Mouse (Mus musculus): ENCODE measurements around the gene Snhg11. TPM values are rescaled to one million over a fixed set of nuclear protein-coding genes. Genes with fewer than 3 reads are reported as not detected.

The Snhg11 gene
- total RNA-seq (2022), result 10 to 100 TPM; 16.5 to 72.5 (median 44.2) TPM

- no peak for DNase-seq
Measured at GRCm38 (mm10) chr2:158375443-158376122, at the start of gene Snhg11. Gene Snhg11 (plus strand): TSS chr2:158375638.

DNA sequence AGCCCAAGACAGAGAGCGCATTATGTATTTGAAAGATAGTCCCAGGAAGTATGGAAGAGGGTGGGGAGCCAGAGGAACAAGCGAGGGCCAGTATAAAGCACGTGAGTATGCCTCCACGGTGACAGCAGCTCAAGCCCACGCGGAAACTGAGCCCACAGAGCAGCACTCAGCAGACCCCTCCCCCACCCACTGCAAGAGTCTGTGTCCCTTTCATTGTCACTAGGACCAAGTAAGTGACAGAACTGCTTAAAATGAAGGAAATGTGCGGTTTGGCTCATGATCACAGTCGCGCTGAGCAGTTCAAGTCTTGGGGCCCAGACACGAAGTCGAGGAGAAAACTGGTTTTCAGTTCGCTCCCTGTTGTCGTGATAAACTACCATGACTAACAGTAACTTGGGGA is 41.1 kb upstream of the Snhg11 start:
- DNase-seq, result no peak

GRCm38 (mm10) chr2:158337698-158338097 is 37.7 kb upstream of the Snhg11 start:
- DNase-seq, result no peak

- DNase-seq, result no peak
Measured at GRCm38 (mm10) chr2:158339948-158340564, 35.4 kb upstream of the Snhg11 start.

DNA sequence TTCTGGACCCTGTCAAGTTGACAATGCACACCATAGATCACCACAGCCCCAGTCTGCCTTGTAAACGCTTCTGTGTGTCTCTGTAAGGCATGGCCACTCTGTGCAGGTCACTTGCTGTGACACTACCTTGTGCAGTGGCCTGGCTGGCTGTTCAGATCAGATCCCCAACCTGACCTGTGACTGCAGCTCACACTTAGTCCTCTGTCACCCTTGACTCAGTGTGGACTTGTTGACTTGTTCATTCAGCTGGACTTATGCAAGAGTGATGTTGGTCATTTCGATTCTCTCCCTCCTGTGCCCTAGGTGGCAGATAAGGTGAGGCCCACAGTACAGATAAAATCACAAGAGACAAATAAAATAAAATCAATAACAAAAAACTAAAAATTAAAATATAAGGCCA is 34.1 kb upstream of the Snhg11 start:
- no peak for DNase-seq

GRCm38 (mm10) chr2:158343495-158343894 is 31.9 kb upstream of the Snhg11 start:
- DNase-seq, result no peak

DNA sequence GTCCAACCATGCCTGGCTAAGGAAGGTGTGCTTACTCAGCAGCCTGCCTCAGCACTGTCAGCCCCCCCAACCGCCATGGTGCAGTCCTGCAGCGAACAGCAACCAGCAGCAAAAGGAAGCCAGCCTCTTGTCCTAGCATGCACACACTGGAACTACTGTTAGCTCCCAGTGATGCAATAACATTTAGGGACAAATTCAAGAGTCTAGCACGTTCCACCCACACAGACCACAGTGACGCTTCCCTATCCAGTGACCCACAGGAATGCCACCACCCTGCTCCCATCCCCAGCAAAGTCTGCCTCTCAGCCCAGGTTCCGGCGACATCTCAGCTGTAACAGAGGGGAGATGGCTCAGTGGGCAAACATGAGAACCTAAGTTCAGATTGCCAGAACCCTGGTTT is 29.0 kb upstream of the Snhg11 start:
- no peak for DNase-seq

DNA sequence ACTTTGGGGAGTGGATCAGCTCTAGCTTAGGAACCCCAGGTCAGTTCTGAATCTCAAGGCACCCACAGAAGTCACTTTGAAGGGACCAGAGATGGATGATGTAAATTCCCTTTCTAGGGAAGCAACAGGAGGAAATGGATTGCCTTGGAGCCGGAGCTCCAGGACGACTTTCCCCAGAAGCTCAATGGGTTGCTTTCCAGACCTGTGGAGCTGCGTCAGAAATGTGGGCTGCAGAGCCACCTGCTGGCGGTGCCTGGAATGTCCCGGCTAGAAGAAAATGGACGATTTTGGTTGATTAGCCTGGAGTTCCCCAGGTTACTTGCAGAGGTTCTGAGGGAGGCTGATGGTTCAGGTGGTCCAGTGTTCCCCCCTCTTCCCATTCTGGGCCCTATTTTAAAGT is 27.6 kb upstream of the Snhg11 start:
- no peak for DNase-seq

- no peak for DNase-seq
Measured at GRCm38 (mm10) chr2:158352801-158353520, 22.5 kb upstream of the Snhg11 start.

- no peak for DNase-seq
Measured at GRCm38 (mm10) chr2:158354348-158355114, 20.9 kb upstream of the Snhg11 start.

- no peak for DNase-seq
Measured at GRCm38 (mm10) chr2:158355238-158355637, 20.2 kb upstream of the Snhg11 start.

GRCm38 (mm10) chr2:158356121-158356520 is 19.3 kb upstream of the Snhg11 start:
- DNase-seq, result no peak

DNA sequence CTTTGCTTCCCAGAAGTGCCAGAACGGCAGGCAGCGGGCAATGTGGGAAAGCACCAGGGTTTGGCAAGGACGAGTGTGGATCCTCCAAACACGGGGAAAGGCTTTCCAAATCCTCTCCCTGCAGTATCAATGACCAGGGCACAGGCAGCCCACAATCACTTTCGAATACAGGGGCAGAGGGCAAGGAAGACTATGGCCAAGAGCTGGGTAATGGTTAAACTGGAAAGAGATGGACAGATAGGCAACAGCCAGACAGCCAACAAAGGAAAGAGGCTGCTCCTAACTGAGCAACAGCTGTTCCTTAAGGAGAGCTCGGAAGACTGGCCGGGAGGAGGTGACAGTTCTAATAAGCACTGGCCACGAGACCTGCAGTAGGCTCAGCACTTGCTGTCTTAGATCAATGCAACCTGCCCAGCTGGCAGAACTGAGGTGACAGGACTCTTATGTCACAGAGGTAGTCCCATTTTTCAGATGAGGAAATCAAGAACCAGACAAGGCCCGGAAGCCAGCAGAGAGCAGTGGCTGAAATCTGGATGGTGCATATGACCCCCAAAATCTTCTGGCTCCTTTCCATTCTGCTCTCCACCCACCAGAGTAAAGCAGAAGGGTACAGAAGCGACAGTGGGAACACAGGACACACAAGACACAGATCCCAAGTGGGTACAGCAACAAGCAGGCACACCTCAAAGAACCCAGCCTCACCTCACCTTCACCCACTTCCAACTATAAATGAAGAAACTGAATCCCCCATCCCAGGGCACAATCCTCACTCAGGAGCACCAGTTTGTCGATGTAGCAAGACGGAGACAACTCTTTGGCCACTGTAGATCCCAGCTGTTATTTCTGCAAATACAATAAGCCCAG is 15.4 kb upstream of the Snhg11 start:
- DNase-seq, result no peak

DNA sequence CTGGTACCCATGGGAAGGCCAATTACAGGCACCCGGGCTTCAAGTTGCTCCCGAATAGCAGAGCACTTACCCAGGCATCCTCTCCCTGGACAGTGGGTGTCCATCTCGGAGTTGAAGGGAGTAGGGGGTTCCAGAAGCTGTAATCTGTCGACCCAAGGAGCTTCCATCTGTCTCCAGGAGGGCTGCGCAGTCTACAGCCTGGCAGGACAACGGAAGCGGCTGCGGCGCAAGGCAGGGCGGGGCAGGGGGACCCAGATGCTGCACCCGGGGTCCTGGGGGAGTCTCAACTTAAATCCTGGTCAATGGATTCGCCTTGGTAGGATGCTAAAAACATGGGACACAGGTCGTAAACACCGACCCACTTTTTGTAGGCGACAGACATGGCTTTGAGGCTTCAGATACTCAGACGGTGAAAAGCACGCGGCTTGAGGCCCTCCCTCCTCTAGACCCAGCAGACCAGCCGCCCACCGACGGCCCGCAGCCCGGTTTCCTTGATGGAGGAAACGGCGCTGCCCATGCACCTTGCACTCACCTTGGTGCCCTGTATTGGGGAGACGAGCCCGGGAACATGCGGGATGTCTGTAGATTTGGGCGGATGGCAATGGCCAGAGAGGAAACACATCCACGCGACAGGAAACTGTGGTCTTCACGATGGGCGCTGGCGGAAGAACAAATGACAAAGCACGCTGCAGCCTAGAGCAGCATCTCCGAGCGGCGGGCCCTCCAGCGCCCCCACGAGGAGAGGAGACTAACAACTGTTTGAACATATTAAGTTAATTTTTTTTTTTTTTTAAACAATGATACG is 14.4 kb upstream of the Snhg11 start:
- DNase-seq, result peak; percentile 77

GRCm38 (mm10) chr2:158361678-158362320 is 13.6 kb upstream of the Snhg11 start:
- no peak for DNase-seq

DNA sequence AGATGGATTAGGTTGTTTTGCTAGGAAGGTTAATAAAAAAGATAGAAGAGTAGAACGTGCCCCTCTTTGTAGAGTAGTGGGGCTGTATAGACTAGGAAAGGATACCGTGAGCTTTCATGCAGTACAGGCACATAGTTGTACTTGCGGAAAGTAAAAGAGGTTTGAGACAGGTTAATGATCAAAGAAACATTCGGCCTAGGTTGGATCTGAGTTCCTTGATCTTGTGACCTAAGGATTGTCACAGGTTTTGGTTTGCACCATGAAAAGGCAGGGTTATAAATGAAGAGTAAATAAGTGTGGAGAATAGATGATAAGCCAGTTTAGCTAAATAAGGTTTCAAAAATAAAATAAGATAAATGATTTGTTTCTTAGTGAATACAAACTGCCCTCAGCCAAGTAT is 11.3 kb upstream of the Snhg11 start:
- DNase-seq, result no peak

- no peak for DNase-seq
Measured at GRCm38 (mm10) chr2:158365099-158365850, 10.2 kb upstream of the Snhg11 start.

DNA sequence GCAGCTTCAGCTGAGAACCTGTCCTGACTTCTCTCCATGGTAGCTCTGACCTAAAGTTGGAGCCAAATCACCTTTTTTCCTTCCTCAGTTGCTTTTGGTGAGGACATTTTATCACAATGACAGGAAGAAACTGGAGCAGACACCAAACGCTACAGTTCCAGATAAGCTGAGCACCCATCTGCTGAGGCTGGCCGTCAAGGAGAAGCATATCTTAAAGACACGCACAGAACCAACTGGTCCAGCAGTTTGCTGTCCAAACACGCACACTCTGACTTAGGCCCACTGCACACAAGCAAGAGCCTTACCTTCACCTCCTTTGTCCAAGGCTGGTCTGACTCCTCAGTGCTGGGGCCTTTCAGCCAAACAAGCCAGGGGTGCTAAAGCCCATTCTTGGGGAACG is 7.8 kb upstream of the Snhg11 start:
- DNase-seq, result no peak

DNA sequence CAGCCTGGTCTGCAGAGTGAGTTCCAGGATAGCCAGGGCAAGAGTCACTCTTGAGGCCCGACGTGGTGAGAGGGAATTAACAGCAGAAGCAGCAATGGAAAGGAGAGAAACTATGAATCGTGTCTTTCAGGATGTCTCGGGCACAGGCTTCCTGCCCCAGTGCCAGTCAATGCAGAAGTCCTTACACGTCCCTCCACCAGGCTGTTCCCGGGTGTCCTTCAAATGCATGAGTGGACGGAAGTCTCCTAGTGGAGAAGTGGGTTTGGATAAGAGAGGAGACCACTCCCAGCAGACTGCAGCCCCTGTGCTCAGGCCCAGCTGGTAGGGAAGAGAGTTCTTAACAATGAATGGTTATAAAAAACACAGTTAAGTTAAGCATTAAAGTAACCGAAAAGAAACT is 7.1 kb upstream of the Snhg11 start:
- DNase-seq, result no peak
